Mouse (Mus musculus) macrophage (primary cell): ENCODE results near the gene Tmod3. TPM values are rescaled to one million over a fixed set of nuclear protein-coding genes. Genes with fewer than 3 reads are reported as not detected.
"Not testable (repeated sequence)": the region's sequence is repeated elsewhere in the genome, so short reads cannot be mapped to it uniquely, and the experiment has no call there.

Source experiments
- H3K27ac ChIP-seq: fragments of 350-480 bp; formaldehyde crosslinking; 2 replicates; pipeline ENCODE4 v1.9.0; 2021
- H3K36me3 ChIP-seq: fragments of 350-480 bp; formaldehyde crosslinking; 2 replicates; pipeline ENCODE4 v1.9.0; 2021; ENCODE audit errors: inconsistent target
- H3K4me3 ChIP-seq: fragments of 350-480 bp; formaldehyde crosslinking; 2 replicates; pipeline ENCODE4 v1.9.0; 2021; ENCODE audit errors: inconsistent target
- H3K79me2 ChIP-seq: fragments of 350-480 bp; formaldehyde crosslinking; 2 replicates; pipeline ENCODE4 v1.9.0; 2021; ENCODE audit errors: inconsistent target
- WGBS: methylation state at CpG from one replicate; pipeline ENCODE4 v1.1.7; 2026; ENCODE audit warnings: inconsistent platforms; ENCODE audit not compliant: missing documents; 5-methylcytosine and 5-hydroxymethylcytosine counted together
- polyA plus RNA-seq: library from polyadenylated mRNA; stranded (reverse); fragments of 250-400 nt; gene quantifications from 3 replicates; pipeline ENCODE4 v1.2.4, GENCODE M21; 2018; ENCODE audit warnings: inconsistent platforms

Tmod3 gene
- polyA plus RNA-seq, 1 experiment from 2014 or later, result 94.7 TPM

DNA sequence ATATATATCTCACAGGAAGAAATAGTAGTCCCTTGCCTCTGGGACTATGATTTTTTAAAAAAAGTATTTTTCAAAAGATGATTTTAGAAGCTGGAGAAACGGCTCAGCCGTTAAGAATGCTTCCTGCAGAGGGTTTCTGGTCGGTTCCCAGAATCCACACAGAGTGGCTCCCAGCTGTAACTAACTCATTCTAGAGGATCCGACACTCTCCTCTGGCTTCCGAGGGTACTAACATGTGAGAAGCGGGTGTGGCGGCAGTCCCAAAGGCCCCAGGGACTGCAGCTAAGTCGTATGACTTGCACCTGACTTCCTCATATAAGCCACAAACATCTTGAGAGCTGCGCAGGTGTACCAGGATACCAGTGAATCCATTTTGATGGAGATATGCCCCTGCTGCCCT, 26.5 kb downstream of the Tmod3 start:
- Histone ChIP-seq H3K36me3 (peaks cover 45% of the 10 kb centered on the region), H3K79me2 (peaks cover 61% of the 10 kb centered on the region)
- 86% methylated on average over 6 of the region's 9 CpGs for WGBS
- H3K4me3 ChIP-seq, H3K27ac ChIP-seq: not testable (repeated sequence)

- H3K4me3 ChIP-seq, result no peak overlapping the region
- WGBS, result 96% methylated on average over 7 of the region's 7 CpGs
- peaks cover 50% of the 10 kb centered on the region for H3K36me3 ChIP-seq
- H3K27ac ChIP-seq, result no peak overlapping the region
- H3K79me2 ChIP-seq, result peaks cover 55% of the 10 kb centered on the region
Observed at GRCm38 (mm10) chr9:75532461-75532860, 27.0 kb downstream of the Tmod3 start.

DNA sequence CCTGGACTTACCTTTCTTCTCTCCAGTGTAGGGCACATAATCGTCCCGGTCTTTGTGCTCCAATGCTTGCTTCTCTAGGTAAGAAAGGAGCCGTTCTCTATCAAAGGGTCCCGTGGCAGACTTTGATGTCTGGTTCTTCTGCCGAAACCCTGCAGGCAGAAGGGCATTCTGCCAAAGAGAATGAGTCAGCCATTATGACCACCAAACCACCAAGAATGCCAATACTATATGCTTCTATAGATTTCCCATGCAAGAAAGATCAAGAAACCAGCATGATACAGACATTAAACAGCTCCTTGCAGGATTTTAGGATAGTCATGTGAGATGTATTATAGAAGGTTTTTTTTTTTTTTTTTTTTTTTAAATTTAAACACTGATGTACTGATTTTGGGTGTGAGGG, 30.1 kb downstream of the Tmod3 start:
- 35% methylated on average over 5 of the region's 5 CpGs for WGBS
- Histone ChIP-seq H3K79me2 (peaks cover 24% of the 10 kb centered on the region), H3K4me3 (no peak overlapping the region), H3K36me3 (peaks cover 51% of the 10 kb centered on the region), H3K27ac (no peak overlapping the region)

GRCm38 (mm10) chr9:75528096-75528495, 31.4 kb downstream of the Tmod3 start:
- no peak overlapping the region for H3K4me3 ChIP-seq
- 92% methylated on average over 9 of the region's 9 CpGs for WGBS
- peaks cover 51% of the 10 kb centered on the region for H3K36me3 ChIP-seq
- H3K27ac ChIP-seq, result no peak overlapping the region
- H3K79me2 ChIP-seq, result peaks cover 14% of the 10 kb centered on the region; the same call in 1 of the 2 replicates

DNA sequence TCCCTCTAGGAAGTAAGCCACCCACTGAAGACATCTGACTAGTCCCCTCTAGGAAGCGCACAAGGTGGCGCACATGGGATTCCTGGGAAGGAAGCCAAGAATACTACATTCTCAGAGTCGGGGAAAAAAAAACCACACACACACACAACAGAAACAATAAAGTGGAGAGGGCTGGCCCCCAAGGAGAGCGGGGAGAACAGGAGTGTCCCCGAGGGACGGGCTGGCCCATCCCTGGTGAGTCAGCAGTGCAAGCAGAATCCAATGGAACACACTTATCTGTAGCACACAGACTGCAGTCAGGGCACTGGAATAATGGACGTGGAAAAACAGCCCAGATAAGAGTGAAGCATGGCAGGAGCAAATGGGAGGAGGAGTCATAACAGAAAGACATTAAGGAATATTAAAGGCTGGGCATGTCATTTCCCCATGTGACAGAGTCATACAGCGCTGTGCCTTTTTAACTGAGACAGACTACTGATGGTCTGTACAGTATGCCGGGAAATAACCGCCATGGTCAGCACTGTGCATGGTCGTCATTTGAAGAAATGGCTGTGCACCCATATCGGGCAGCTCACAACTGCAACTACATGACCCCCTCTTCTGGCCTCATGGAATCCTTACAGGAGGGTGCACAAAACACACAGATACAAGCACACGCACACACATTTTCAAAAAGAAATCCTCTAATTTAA, 31.9 kb downstream of the Tmod3 start:
- peaks cover 47% of the 10 kb centered on the region for H3K36me3 ChIP-seq
- no peak overlapping the region for H3K27ac ChIP-seq

GRCm38 (mm10) chr9:75523646-75524045, 35.8 kb downstream of the Tmod3 start:
- 98% methylated on average over 4 of the region's 6 CpGs for WGBS
- no peak overlapping the region for H3K27ac ChIP-seq
- H3K36me3 ChIP-seq, result peaks cover 17% of the 10 kb centered on the region; the same call in 1 of the 2 replicates
- H3K4me3 ChIP-seq, result no peak overlapping the region
- no peaks in the 10 kb centered on the region for H3K79me2 ChIP-seq

More for the DNA sequence above, 31.9 kb downstream of the Tmod3 start:
- no peak overlapping the region for H3K4me3 ChIP-seq
- H3K79me2 ChIP-seq, result peaks cover 8% of the 10 kb centered on the region; the same call in 1 of the 2 replicates
- 86% methylated on average over 13 of the region's 13 CpGs for WGBS

- peaks cover 7% of the 10 kb centered on the region; the same call in 1 of the 2 replicates for H3K36me3 ChIP-seq
- H3K4me3 ChIP-seq, result no peak overlapping the region
- WGBS, result 94% methylated on average over 2 of the region's 2 CpGs
- H3K79me2 ChIP-seq, result no peaks in the 10 kb centered on the region
- H3K27ac ChIP-seq, result no peak overlapping the region
Observed at GRCm38 (mm10) chr9:75522217-75522616, 37.2 kb downstream of the Tmod3 start.

DNA sequence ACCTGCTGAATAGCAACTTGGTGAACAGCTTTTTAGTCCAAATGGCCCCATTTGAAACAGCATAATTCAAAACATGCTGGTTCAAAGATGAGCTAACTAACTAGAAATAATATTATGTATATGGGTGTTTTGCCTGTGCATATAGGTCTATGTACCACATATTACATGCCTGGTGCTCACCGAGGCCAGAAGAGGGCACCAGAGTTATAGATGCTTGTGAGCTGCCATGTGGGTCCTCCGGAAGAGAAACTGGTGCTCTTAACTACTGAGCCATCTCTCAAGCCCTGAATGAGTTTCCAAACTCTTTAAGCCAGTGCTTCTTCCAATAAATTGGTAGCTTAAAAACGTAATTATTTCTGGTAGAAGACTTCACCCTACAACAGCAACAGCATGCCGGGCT, 37.7 kb downstream of the Tmod3 start:
- H3K79me2 ChIP-seq, result no peaks in the 10 kb centered on the region
- WGBS, result 88% methylated on average over 4 of the region's 4 CpGs
- H3K4me3 ChIP-seq, result no peak overlapping the region
- peaks cover 7% of the 10 kb centered on the region; the same call in 1 of the 2 replicates for H3K36me3 ChIP-seq
- no peak overlapping the region for H3K27ac ChIP-seq

DNA sequence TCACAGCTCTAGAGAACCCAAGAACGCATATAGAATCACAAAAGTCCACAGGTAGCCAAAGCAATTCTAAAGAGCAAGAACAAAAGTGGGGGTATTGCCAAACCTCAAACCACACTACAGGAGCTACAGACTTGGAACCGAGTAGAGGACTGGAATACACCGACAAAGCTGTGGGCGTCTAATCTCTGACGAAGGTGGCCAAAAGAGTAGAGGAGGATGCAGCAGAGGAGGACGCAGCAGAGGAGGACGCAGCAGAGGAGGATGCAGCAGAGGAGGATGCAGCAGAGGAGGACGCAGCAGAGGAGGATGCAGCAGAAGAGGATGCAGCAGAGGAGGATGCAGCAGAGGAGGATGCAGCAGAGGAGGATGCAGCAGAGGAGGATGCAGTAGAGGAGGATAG, 38.5 kb downstream of the Tmod3 start:
- H3K79me2 ChIP-seq, result no peaks in the 10 kb centered on the region
- H3K4me3 ChIP-seq, result no peak overlapping the region
- H3K27ac ChIP-seq, result no peak overlapping the region
- H3K36me3 ChIP-seq, result peaks cover 14% of the 10 kb centered on the region; the same call in 1 of the 2 replicates
- 79% methylated on average over 8 of the region's 8 CpGs for WGBS

- no peak overlapping the region for H3K27ac ChIP-seq
- H3K36me3 ChIP-seq, result peaks cover 44% of the 10 kb centered on the region
- WGBS, result 94% methylated on average over 3 of the region's 3 CpGs
- H3K79me2 ChIP-seq, result no peaks in the 10 kb centered on the region
- no peak overlapping the region for H3K4me3 ChIP-seq
Observed at GRCm38 (mm10) chr9:75517751-75518150, 41.7 kb downstream of the Tmod3 start.

DNA sequence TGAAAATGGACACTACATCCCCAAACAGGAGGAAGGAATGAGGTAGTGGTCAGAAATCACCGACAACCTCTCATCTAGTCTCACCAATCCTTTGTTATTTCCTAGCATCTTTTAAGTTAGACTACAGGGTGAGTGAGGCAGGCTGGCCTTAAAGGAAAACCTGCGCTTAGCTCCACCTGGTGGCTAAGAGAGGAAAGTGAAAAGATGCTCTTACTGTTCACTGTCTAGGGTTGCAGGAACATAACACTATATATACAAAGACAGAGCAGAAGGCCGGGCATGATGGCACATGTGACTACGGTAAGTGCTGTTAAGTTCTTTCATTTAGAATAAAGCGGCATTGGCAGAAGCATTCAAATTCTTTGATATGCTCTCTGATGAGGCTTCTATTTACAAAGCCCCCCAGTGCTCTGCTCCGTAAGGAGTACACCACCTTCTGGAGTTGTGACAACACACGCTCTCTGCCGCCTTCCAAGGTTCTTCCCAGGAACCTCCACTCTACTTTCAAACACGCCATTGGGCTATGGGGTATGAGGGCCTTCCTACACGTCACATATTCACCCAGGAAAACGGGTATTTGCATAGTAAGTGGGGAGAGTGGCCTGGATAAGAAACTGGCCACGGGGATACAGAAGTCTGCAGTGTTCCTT, 43.9 kb downstream of the Tmod3 start:
- WGBS, result 79% methylated on average over 12 of the region's 12 CpGs
- Histone ChIP-seq H3K36me3 (peaks cover 53% of the 10 kb centered on the region), H3K27ac (no peak overlapping the region), H3K4me3 (no peak overlapping the region), H3K79me2 (no peaks in the 10 kb centered on the region)

DNA sequence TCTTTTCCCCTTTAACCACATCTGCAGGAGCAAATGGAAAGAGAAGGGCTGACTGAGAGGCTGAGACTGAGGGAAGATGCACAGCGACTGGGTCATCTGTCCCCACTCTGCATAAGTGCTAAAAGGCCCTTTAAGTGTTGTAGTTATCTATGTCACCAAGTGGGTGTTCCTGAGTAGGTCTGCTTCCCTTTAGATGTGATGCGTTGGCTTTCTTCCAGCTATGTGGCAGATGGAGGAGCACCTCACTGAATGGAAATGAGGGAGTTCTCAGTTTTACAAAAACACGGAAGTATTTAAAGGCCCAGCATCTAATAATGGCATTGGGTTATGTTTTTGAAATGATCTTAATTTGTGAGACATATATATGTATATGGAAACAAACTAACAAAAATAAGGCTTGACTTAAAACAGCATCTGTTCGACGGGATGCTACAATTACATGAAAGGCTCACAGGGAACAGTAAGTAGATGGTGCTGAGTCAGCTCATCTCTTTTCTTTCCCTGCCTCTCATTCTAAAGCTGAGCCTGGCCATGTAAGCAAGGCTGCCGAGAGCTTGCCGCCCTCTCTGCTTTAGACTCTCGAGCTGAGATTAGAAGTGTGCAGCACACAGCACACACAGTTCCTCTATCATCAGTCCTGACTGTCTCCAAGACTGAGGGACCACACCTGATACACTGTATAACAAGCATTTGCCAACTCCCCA, 48.1 kb downstream of the Tmod3 start:
- no peaks in the 10 kb centered on the region for H3K79me2 ChIP-seq
- no peak overlapping the region for H3K27ac ChIP-seq
- H3K4me3 ChIP-seq, result no peak overlapping the region
- WGBS, result 89% methylated on average over 8 of the region's 8 CpGs
- peaks cover 87% of the 10 kb centered on the region for H3K36me3 ChIP-seq

GRCm38 (mm10) chr9:75504311-75504710, 55.1 kb downstream of the Tmod3 start:
- no peak overlapping the region for H3K27ac ChIP-seq
- peaks cover 91% of the 10 kb centered on the region for H3K36me3 ChIP-seq
- H3K4me3 ChIP-seq, result no peak overlapping the region
- H3K79me2 ChIP-seq, result no peaks in the 10 kb centered on the region
- 96% methylated on average over 6 of the region's 6 CpGs for WGBS

DNA sequence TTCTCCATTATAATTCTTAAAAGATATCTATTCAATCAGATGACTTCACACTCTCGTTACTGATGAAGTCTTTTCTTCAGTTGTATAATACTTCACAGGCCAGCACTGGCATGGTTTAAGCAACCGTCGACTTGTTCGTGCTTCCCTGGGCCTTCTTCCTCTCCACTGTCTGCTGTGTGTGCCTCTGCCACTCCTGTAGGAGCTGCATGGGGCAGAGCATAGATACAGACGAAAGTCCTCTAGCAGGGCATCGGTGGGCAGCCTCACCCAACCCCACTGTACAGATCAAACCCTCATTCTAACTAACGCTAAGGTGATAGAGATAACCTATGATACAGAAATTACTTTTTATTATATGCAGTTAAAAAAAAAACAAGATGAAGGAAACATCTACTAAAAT, 60.9 kb downstream of the Tmod3 start:
- H3K27ac ChIP-seq, result no peak overlapping the region
- H3K36me3 ChIP-seq, result peaks cover 62% of the 10 kb centered on the region
- H3K4me3 ChIP-seq, result no peak overlapping the region
- no peaks in the 10 kb centered on the region for H3K79me2 ChIP-seq
- WGBS, result 96% methylated on average over 7 of the region's 7 CpGs

DNA sequence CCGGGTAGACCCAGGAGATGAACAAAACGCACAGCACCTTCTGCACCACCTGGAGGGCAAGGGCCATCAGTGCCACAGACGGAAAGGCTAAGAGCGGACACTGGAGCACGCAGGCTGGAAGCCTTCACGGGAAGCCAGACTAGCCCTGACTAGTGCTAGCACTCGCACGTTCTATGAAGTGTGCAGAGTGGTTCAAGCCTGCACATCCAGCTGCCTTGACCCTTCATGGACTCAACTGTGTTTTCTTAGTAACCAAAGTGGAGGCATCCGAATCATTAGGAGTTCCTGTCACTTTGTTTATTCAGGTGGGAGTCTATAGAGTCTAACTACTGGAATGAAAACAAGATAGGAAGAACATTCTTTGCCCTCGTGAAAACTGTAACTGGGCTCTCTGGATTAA, 63.5 kb downstream of the Tmod3 start:
- Histone ChIP-seq H3K4me3 (no peak overlapping the region), H3K27ac (no peak overlapping the region), H3K36me3 (peaks cover 39% of the 10 kb centered on the region), H3K79me2 (no peaks in the 10 kb centered on the region)
- 95% methylated on average over 10 of the region's 10 CpGs for WGBS
